Mouse (Mus musculus) embryonic stem cell, embryonic (primary cell): ENCODE measurements around the gene Tspan32.

Experiments
- CTCF ChIA-PET, 4 experiments: fragments of 300-600 bp in 2 of 4; fragments of 350-600 bp in 2 of 4; sonication (Branson Sonifier 250); formaldehyde crosslinking; loops; one replicate each; lab custom pipeline; 2022; ENCODE audit warnings: inconsistent platforms in 2 of 4; lab: Charles Lee
- POLR2A ChIA-PET, 4 experiments: fragments of 300-600 bp in 2 of 4; fragments of 350-600 bp in 2 of 4; sonication (Branson Sonifier 250); formaldehyde crosslinking; loops; one replicate each; lab custom pipeline; 2022; ENCODE audit warnings: antibody characterized with exemption in 4 of 4, inconsistent platforms in 1 of 4; lab: Charles Lee

The Tspan32 gene

GRCm38 (mm10) chr7:143068882-143069591, 64.2 kb downstream of the Tspan32 start, which contains the start of gene Tssc4:
TSS of gene Tssc4 (plus strand) at chr7:143069249.
- ChIA-PET CTCF (interaction anchor here in 3 of 4 experiments (0.6 to 3.8 kb wide), 10 partner anchors 11 to 397 kb away, joined by 3 to 18 read pairs (median 3); partner anchors contain the start of gene Cd81 (in 1 of the 3)), POLR2A (interaction anchor here (0.5 to 26.3 kb wide), 29 partner anchors 9 to 681 kb away, joined by 3 to 600 read pairs (median 6); partner anchors contain the start of genes Cd81 (in 4 of the 4), Tspan32 (in 2 of the 4), Cdkn1c (in 1 of the 4) and Ctsd (in 1 of the 4))
